Mouse (Mus musculus) C2C12 (cell line): ENCODE data around the gene Inhbe.

Experiments used
- CTCF ChIP-seq: IDR thresholded peaks from one replicate; pipeline ENCODE4 v1.5.1; 2011; ENCODE audit not compliant: control insufficient read depth, insufficient read depth, insufficient read length
- MYOD1 ChIP-seq: IDR thresholded peaks from one replicate; pipeline ENCODE4 v1.6.1; 2011; ENCODE audit warnings: low read depth; ENCODE audit not compliant: control insufficient read depth, insufficient read length
- USF1 ChIP-seq: IDR thresholded peaks from one replicate; pipeline ENCODE4 v1.6.1; 2011; ENCODE audit warnings: low read depth, mild to moderate bottlenecking, control low read depth, moderate library complexity

- TF ChIP-seq CTCF (peak; percentile 24), USF1 (no peak), MYOD1 (no peak)
Observed at GRCm38 (mm10) chr10:127353909-127354895, at the start of gene Inhbe.
